Mouse (Mus musculus) midbrain, postnatal 0 days (tissue): ENCODE results near the gene Ano3. TPM values are rescaled to one million over a fixed set of nuclear protein-coding genes. Genes with fewer than 3 reads are reported as not detected.

ENCODE experiments used
- ATAC-seq: fragments of 200-750 bp; cut with Nextera tagmentation; 2 replicates; pipeline ENCODE4 v1.8.0; 2017; ENCODE audit warnings: moderate number of reproducible peaks, mild to moderate bottlenecking, moderate TSS enrichment, moderate library complexity; ENCODE audit not compliant: low FRiP score
- DNase-seq: peaks from one replicate; pipeline ENCODE4 v3.0.0-alpha.2; 2015; ENCODE audit warnings: low spot score
- H3K27ac ChIP-seq: fragments of 300-500 bp; sonication (generic); 2 replicates; pipeline ENCODE4 v1.5.1; 2014; ENCODE audit warnings: low read depth, mild to moderate bottlenecking, low read length, mixed read lengths
- H3K27me3 ChIP-seq: fragments of 300-500 bp; sonication (generic); 2 replicates; pipeline ENCODE4 v1.6.1; 2014; ENCODE audit warnings: low read length, control low read depth, mixed read lengths; ENCODE audit not compliant: insufficient read depth
- H3K36me3 ChIP-seq: fragments of 300-500 bp; sonication (generic); 2 replicates; pipeline ENCODE4 v1.6.1; 2014; ENCODE audit warnings: low read length, control low read depth, mixed read lengths; ENCODE audit not compliant: insufficient read depth
- H3K4me1 ChIP-seq: fragments of 300-500 bp; sonication (generic); 2 replicates; pipeline ENCODE4 v1.6.1; 2014; ENCODE audit warnings: mild to moderate bottlenecking, control low read depth, antibody characterized with exemption, low read length, mixed read lengths; ENCODE audit not compliant: insufficient read depth
- H3K4me2 ChIP-seq: fragments of 300-500 bp; sonication (generic); 2 replicates; pipeline ENCODE4 v1.6.1; 2014; ENCODE audit warnings: low read depth, mild to moderate bottlenecking, low read length, mixed read lengths; ENCODE audit not compliant: poor library complexity, severe bottlenecking
- H3K4me3 ChIP-seq: fragments of 300-500 bp; sonication (generic); 2 replicates; pipeline ENCODE4 v1.5.1; 2014; ENCODE audit warnings: low read depth, mild to moderate bottlenecking, low read length, moderate library complexity
- H3K9ac ChIP-seq: fragments of 300-500 bp; sonication (generic); replicated peaks from 2 replicates; pipeline ENCODE4 v1.6.1; 2014; ENCODE audit warnings: mild to moderate bottlenecking, low read length, moderate library complexity, mixed read lengths; ENCODE audit not compliant: poor library complexity, severe bottlenecking
- H3K9me3 ChIP-seq: fragments of 300-500 bp; sonication (generic); 2 replicates; pipeline ENCODE4 v1.6.1; 2016; ENCODE audit warnings: low read length, control low read depth
- CTCF ChIP-seq: IDR thresholded peaks from 2 replicates; pipeline ENCODE4 v1.5.1; 2016; ENCODE audit warnings: antibody characterized with exemption, mild to moderate bottlenecking
- WGBS: fragments of 180-500 bp; shearing (Covaris S2); extraction: QIAGEN DNeasy Blood & Tissue Kit; methylation state at CpG from one replicate; pipeline ENCODE4 v1.1.7; 2014; 5-methylcytosine and 5-hydroxymethylcytosine counted together
- polyA plus RNA-seq: library from polyadenylated mRNA; unstranded; fragments of >200 nt; fragmentation: Nextera tagmentation; extraction: Ambion mirVana; gene quantifications from 2 replicates; pipeline ENCODE4 v1.2.1, GENCODE M21; 2015
- total RNA-seq: library from RNA; depleted of rRNA; stranded (reverse); fragments of >200 nt; gene quantifications from 2 replicates; pipeline ENCODE4 v1.2.3, GENCODE M21; 2014

Ano3 gene
- total and polyA plus RNA-seq, 2 experiments from 2014 or later, result 0.66 to 0.70 TPM

DNA sequence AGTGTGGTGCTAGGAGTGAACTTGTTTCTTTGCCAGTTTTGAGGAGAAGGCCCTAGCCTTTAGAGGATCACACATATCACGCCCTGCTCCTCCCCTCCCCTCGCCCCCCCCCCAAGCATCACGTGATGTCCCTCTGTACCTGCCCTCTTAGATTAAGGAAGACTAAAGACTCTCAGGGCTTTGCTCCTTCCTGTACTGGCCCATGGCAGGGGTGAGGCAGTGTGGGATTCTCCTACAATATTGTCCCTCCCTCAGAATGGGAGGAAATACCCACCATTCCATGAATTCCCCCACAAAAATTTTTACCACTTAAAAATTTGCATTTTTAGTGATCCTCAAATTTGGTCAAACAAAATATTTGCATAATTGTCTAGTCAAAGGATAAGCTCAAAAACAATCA is 85.1 kb downstream of the Ano3 start:
- Histone ChIP-seq H3K4me1 (no peaks in the 10 kb centered on the region), H3K4me3 (no peak overlapping the region), H3K4me2 (no peak overlapping the region), H3K27me3 (no peaks in the 10 kb centered on the region), H3K36me3 (no peaks in the 10 kb centered on the region), H3K9me3 (no peaks in the 10 kb centered on the region), H3K27ac (no peak overlapping the region), H3K9ac (no peak overlapping the region)
- 56% methylated on average over 3 of the region's 3 CpGs for WGBS
- no peak for ATAC-seq
- DNase-seq, result no peak
- no peak for TF ChIP-seq CTCF

DNA sequence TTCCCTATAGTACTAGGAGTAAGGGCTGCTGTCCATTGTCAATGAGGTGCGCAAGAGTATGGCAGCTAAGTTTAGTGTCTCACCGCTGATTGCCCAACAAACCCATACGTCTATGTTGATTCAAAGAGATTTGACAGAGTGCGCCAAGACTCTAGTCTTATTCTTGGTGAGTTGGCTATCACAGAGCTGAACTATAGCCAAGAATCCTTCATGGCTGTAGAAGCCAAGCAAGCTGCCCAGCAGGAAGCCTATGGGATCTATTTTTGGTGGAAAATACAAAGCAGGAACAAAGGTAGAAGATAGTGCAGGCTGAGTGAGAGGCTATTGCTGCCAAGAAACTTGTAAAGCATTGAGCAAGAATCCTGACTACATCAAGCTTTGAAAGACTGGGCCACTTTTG is 87.3 kb downstream of the Ano3 start:
- H3K4me1 ChIP-seq, result no peaks in the 10 kb centered on the region
- H3K36me3 ChIP-seq, result no peaks in the 10 kb centered on the region
- no peak overlapping the region for H3K9ac ChIP-seq
- no peak for ATAC-seq
- no peak for DNase-seq
- no peaks in the 10 kb centered on the region for H3K27me3 ChIP-seq
- no peaks in the 10 kb centered on the region for H3K9me3 ChIP-seq
- no peak overlapping the region for H3K4me2 ChIP-seq
- H3K4me3 ChIP-seq, result no peak overlapping the region
- 91% methylated on average over 4 of the region's 4 CpGs for WGBS
- no peak overlapping the region for H3K27ac ChIP-seq
- no peak for TF ChIP-seq CTCF

DNA sequence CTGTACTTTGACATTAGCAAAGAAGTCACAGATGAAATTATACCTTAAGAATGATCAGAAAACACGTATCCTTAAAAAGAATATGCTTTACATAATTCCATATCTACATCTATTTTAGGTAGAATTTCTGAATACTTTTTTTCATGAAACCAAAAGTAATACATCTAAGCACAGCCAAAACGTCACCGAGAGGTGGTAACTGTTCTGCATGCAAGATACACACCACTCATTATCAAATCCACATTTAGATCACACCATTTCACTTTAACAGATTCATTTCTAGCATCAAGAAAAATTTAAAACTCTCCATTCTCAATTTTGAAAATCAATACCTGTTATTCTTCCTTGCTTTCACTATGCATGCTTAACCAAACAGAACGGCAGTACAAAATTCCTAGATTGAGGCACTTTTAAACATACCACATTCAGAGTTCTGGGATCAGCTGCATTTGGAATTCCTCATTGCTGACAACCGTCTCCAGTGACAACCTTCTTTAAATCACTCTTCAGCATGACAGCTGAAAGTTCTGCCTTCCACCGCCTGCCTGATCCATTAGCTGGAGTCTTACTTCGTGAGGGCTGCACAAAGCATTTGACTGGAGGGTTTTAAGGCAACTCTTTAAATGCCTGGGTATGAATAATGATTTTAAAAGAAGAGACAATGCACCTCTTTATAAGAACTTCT is 111.0 kb downstream of the Ano3 start:
- WGBS, result 23% methylated on average over 7 of the region's 7 CpGs
- H3K4me2 ChIP-seq, result no peak overlapping the region
- no peak for TF ChIP-seq CTCF
- no peak overlapping the region for H3K27ac ChIP-seq
- no peak overlapping the region for H3K4me3 ChIP-seq
- H3K9me3 ChIP-seq, result no peaks in the 10 kb centered on the region
- no peaks in the 10 kb centered on the region for H3K27me3 ChIP-seq
- no peaks in the 10 kb centered on the region for H3K4me1 ChIP-seq
- H3K9ac ChIP-seq, result no peak overlapping the region
- ATAC-seq (no peak), DNase-seq (peak; percentile 5)
- no peaks in the 10 kb centered on the region for H3K36me3 ChIP-seq

DNA sequence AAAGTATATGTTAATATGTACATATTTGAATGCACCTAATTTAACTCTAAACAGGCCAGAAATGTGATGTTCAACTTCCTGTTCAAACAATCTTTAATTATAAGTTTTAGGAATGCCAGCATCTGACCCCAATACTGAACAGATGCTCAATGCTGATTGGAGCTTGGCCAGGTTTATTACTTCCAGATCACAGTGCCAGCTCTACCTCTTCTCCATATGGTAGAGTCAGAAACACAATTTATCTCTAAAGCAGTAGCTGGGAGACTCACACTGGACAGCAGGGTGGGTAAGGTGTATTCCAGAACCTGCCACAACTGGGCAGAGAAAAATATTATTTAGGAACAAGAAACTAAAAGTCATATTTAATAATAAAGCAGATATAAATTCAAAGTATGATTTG is 134.5 kb downstream of the Ano3 start:
- Histone ChIP-seq H3K9ac (no peak overlapping the region), H3K36me3 (no peaks in the 10 kb centered on the region), H3K27ac (no peak overlapping the region), H3K9me3 (no peaks in the 10 kb centered on the region), H3K4me2 (no peak overlapping the region), H3K4me1 (no peaks in the 10 kb centered on the region), H3K4me3 (no peak overlapping the region), H3K27me3 (no peaks in the 10 kb centered on the region)
- DNase-seq (peak; percentile 51), ATAC-seq (no peak)
- no peak for TF ChIP-seq CTCF

DNA sequence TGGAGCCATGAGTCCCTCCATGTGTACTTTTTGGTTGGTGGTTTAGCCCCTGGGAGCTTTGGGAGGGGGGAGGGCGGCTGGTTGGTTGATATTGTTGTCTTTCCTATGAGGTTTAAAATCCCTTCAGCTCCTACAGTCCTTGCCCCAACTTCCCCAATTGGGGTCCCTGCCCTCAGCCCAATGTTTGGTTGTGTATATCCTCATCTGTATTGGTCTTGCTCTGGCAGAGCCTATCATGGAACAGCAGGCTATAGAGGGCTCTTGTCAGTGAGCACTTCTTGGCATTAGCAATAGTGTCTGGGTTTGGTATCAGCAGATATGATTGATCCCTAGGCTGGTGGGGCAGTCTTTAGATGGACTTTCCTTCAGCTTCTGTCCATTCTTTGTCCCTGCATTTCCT is 135.8 kb downstream of the Ano3 start:
- ATAC-seq (no peak; the same call in 1 of the 2 replicates), DNase-seq (no peak)
- Histone ChIP-seq H3K9ac (no peak overlapping the region), H3K36me3 (no peaks in the 10 kb centered on the region), H3K4me3 (no peak overlapping the region), H3K9me3 (no peaks in the 10 kb centered on the region), H3K4me2 (no peak overlapping the region), H3K27me3 (no peaks in the 10 kb centered on the region), H3K27ac (no peak overlapping the region), H3K4me1 (no peaks in the 10 kb centered on the region)
- no peak for TF ChIP-seq CTCF
- 92% methylated on average over 1 of the region's 1 CpGs for WGBS

DNA sequence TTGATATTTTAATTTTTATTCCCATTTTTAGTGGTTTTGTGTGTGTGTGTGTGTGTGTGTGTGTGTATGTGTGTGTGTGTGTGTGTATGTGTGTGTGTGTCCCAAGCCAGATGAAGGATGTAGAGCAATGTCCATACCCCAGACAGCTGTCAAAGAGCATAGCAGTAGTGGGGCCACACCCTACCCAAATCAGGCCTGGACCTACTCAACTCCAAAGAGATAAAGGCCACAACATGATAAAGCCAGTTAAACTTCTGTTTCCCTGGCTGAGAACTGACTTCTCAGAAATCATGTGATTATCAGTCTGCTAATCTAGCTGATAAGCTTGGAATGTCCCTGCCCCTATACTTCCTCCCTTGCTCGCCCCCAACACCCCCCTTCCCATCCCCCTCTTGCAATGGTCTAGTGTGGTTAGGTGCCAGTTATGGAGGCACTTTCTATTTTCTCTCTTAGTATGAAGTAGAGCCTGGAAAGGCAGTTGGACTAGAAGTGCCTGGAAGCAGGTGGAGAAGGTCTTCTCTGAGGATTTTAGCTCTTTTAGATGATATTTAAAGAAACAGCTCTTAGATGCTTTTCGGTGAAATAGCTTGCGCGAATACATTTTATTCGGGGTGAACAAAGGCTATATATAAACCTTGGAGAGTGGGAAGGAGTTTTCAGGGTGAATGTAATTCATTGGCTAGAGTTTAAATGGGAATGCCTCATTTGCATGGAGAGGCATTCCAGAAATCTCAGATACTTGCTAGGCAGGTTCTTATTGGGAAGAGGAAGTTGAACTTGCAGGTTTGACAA is 144.2 kb downstream of the Ano3 start:
- H3K4me2 ChIP-seq, result no peak overlapping the region
- H3K9me3 ChIP-seq, result no peaks in the 10 kb centered on the region
- no peak for TF ChIP-seq CTCF
- no peak for ATAC-seq
- no peaks in the 10 kb centered on the region for H3K36me3 ChIP-seq
- no peak for DNase-seq
- H3K27me3 ChIP-seq, result no peaks in the 10 kb centered on the region
- 89% methylated on average over 5 of the region's 5 CpGs for WGBS
- no peaks in the 10 kb centered on the region for H3K4me1 ChIP-seq
- no peak overlapping the region for H3K9ac ChIP-seq
- no peak overlapping the region for H3K4me3 ChIP-seq
- no peak overlapping the region for H3K27ac ChIP-seq
